Mouse (Mus musculus): ENCODE measurements around the gene Slc6a20a. TPM values are rescaled to one million over a fixed set of nuclear protein-coding genes. Genes with fewer than 3 reads are reported as not detected.

Gene Slc6a20a
- polyA plus RNA-seq (2016; fragmentation: Nextera tagmentation; extraction: Ambion mirVana): 2.7 and 3.5 TPM in 2 replicates

GRCm38 (mm10) chr9:123678327-123679105 lies at the start of gene Slc6a20a, which contains the start of gene Ccr9:
Slc6a20a (minus strand) TSS chr9:123678885.
Ccr9 (plus strand) TSS chr9:123678439.
- Histone ChIP-seq H3K27ac (replicated peaks) (no peak within 1 kb of the TSS), H3K4me3 (peak within 1 kb of the TSS; percentile 57), H3K4me1 (peaks cover 12% of the 10 kb centered on the region), H3K27me3 (ENCODE audit: low read depth, poor library complexity, severe bottlenecking) (peaks cover 75% of the 10 kb centered on the region), H3K9me3 (replicated peaks) (no peaks in the 10 kb centered on the region), H3K36me3 (no peaks in the 10 kb centered on the region)
- DNase-seq (ENCODE audit: low spot score): peak; percentile 51
- WGBS: under 1% methylated on average over 73 of the region's 73 CpGs

DNA sequence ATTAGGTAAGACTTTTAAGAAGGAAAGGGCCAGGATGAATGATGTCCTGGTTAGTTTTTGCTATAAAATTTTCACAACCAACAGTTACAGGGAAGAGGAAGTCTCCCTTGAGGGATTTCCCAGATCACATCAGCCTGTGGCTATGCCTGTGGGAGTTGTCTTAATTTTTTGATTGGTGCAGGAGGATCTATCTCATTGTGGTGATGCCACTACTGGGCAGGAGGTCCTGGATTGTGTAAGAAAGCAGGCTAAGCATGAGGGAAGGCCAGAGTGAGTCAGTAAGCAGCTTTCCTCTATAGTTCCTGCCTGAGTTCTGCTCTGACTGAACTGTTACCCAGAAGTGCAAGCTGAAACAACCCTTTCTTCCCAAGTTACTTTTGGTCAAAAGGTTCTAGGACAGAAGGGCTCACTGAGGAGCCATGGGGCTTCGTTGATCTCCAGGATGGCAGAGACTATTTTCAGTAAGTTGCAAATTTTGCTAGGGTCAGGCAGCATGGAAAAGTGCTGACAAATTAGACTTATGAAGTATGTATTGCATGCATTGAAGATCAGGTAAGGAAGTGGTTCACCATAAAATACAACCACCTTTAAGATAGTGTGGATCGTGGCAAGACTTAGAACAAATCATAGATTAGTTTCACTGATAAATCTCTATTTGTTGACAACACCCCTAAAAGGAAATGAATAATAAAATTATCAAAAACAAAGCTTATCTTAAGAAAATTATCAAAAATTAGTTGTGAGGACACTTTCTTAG lies 44.2 kb upstream of the Slc6a20a start:
- WGBS: 80% methylated on average over 2 of the region's 2 CpGs
- no peaks in the 10 kb centered on the region for H3K27me3 ChIP-seq (ENCODE audit: low read depth, poor library complexity, severe bottlenecking)
- no peaks in the 10 kb centered on the region for H3K36me3 ChIP-seq
- no peak overlapping the region for H3K27ac ChIP-seq (replicated peaks)
- H3K4me3 ChIP-seq: no peak overlapping the region
- H3K4me1 ChIP-seq: no peaks in the 10 kb centered on the region
- DNase-seq (ENCODE audit: low spot score): no peak
- H3K9me3 ChIP-seq (replicated peaks): no peaks in the 10 kb centered on the region

DNA sequence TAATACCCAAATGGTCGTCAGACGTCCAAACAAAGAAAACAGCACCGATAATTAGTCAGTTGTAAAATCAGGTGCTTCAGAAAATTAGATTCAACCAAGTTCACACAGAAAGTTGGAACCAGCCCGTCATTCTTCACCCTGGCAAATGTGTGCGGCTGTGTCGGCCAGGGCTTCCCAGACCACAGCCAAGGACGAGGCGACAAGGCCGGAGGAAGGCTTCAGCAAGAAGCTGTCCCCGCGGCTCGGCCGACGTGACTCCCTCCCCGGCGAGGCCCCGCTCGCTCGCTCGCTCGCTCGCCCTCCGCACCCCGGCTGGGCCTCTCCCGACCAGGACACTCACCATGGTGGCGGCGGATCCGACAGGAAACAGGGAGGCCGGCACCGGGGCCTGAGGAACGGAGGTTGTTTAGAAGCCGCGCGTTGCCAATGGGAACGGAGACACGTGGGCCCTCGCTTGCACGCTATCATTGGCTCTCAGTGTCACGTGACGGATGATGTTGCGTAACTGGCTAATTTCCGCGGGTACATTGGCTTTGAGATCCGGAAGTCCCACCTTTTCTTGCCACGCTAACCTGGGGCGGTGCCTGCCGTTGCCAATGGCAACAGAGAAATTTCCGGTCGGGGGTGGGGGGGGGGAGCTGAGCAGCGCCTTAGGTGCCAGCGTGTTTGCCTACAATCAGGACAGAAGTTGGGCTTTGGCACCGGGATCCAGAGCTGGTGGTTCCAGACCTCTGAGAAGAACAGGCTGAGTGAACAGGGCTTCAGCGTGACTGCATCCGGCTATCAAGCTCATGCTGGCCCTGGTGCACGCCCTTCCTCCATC lies 38.7 kb upstream of the Slc6a20a start, which contains the start of gene Lztfl1:
Gene Lztfl1, minus strand, starts transcription at position 512 of the 823 bp plus-strand sequence.
- peak; percentile 97 for DNase-seq (ENCODE audit: low spot score)
- peaks cover 11% of the 10 kb centered on the region for H3K4me1 ChIP-seq
- peak within 1 kb of the TSS; percentile 91 for H3K4me3 ChIP-seq
- 0 out of 2 replicates have a peak, but pooled peaks cover 1% of the 10 kb centered on the region for H3K36me3 ChIP-seq
- WGBS: under 1% methylated on average over 55 of the region's 55 CpGs
- H3K9me3 ChIP-seq (replicated peaks): no peaks in the 10 kb centered on the region
- peak within 1 kb of the TSS; percentile 83 for H3K27ac ChIP-seq (replicated peaks)
- H3K27me3 ChIP-seq (ENCODE audit: low read depth, poor library complexity, severe bottlenecking): no peaks in the 10 kb centered on the region

DNA sequence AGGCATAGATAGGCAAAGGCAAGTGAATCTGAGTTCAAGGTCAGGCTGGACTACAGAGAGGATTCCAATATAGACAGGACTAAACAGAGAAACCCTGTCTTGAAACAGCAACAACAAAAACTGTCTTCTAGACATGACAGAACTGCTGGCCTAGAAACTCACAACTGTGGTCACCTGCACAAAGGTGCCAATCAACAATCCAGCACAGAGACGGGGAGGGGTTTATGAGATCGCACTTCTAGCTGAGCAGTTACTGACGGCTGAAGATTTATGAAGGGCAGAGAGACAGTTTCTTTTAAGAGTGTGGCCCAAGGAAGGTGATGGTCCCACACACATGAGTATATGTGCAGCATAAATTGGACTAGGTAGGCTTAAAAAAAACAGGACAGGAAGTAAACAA lies 37.6 kb upstream of the Slc6a20a start:
- peaks cover 12% of the 10 kb centered on the region for H3K36me3 ChIP-seq
- no peaks in the 10 kb centered on the region for H3K27me3 ChIP-seq (ENCODE audit: low read depth, poor library complexity, severe bottlenecking)
- H3K4me1 ChIP-seq: peaks cover 11% of the 10 kb centered on the region
- H3K4me3 ChIP-seq: peak overlapping the region; percentile 91; the same call in 1 of the 2 replicates
- DNase-seq (ENCODE audit: low spot score): no peak
- no peak overlapping the region for H3K27ac ChIP-seq (replicated peaks)
- H3K9me3 ChIP-seq (replicated peaks): no peaks in the 10 kb centered on the region
- WGBS: 82% methylated on average over 3 of the region's 3 CpGs

DNA sequence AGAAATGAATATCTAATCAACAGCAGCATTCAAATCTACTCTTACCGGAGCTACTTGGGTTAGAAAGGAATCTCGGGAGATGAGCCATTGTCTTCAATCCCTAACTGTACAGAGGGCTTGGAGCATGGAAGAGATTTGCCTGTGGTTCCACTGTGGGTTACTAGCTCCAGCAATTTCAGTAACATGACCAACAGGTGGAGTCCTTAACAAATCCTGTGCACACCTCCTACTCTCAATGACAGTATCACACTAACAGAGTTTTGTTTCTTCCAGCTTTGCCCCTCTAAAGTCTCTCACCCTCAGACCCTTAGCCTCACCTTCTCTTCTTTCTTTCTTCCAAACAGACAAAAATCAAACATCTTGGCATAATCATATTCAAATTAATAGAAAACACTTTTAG lies 34.4 kb upstream of the Slc6a20a start:
- DNase-seq (ENCODE audit: low spot score): no peak
- peaks cover 43% of the 10 kb centered on the region for H3K36me3 ChIP-seq
- no peak overlapping the region for H3K4me3 ChIP-seq
- WGBS: 86% methylated on average over 2 of the region's 2 CpGs
- H3K9me3 ChIP-seq (replicated peaks): no peaks in the 10 kb centered on the region
- no peak overlapping the region for H3K27ac ChIP-seq (replicated peaks)
- H3K27me3 ChIP-seq (ENCODE audit: low read depth, poor library complexity, severe bottlenecking): no peaks in the 10 kb centered on the region
- peaks cover 11% of the 10 kb centered on the region for H3K4me1 ChIP-seq

- no peak for DNase-seq (ENCODE audit: low spot score)
- Histone ChIP-seq H3K9me3 (replicated peaks) (no peaks in the 10 kb centered on the region), H3K27me3 (ENCODE audit: low read depth, poor library complexity, severe bottlenecking) (no peaks in the 10 kb centered on the region), H3K4me1 (no peaks in the 10 kb centered on the region), H3K4me3 (no peak overlapping the region), H3K36me3 (peaks cover 66% of the 10 kb centered on the region), H3K27ac (replicated peaks) (no peak overlapping the region)
- WGBS: 49% methylated on average over 2 of the region's 2 CpGs
These were observed 30.5 kb upstream of the Slc6a20a start for GRCm38 (mm10) chr9:123709226-123709625.

GRCm38 (mm10) chr9:123701822-123702221 lies 23.1 kb upstream of the Slc6a20a start:
- Histone ChIP-seq H3K4me3 (no peak overlapping the region), H3K9me3 (replicated peaks) (no peaks in the 10 kb centered on the region), H3K4me1 (no peaks in the 10 kb centered on the region), H3K27me3 (ENCODE audit: low read depth, poor library complexity, severe bottlenecking) (no peaks in the 10 kb centered on the region), H3K36me3 (peaks cover 49% of the 10 kb centered on the region), H3K27ac (replicated peaks) (no peak overlapping the region)
- 96% methylated on average over 5 of the region's 5 CpGs for WGBS
- no peak for DNase-seq (ENCODE audit: low spot score)

DNA sequence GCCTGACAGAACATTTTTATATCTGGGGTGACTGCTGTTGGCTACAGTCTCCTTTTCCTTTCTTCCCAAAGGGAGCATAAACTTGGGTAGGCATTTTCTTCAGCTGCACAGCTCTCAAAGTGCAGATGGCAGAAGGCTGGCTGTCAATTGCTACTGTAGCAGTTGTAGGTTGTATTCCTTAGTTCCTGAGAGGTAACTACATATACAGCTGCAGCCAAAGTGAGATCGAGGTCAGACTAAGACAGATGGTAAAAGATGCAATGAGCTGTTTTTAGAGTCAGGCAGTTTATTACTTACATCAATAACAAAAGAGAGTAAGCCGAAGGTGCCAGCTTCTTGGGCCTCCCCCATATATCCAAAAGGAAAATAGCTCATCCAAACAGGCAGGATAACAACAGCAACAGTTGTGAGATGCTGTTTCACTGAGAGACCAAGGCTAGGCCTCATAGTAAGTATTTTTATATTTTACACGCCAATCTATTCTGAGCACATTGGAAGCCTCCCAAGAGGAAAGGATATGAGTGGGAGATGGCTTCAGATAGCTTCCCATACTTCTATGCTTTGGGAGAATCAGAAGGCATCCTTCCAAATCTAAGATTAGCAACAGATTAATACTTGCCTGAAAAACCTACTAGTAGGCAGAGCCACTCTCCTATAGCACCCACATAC lies 17.1 kb upstream of the Slc6a20a start:
- 91% methylated on average over 3 of the region's 3 CpGs for WGBS
- Histone ChIP-seq H3K27me3 (ENCODE audit: low read depth, poor library complexity, severe bottlenecking) (no peaks in the 10 kb centered on the region), H3K36me3 (peaks cover 21% of the 10 kb centered on the region), H3K4me3 (no peak overlapping the region), H3K4me1 (no peaks in the 10 kb centered on the region), H3K27ac (replicated peaks) (no peak overlapping the region), H3K9me3 (replicated peaks) (no peaks in the 10 kb centered on the region)
- no peak for DNase-seq (ENCODE audit: low spot score)

DNA sequence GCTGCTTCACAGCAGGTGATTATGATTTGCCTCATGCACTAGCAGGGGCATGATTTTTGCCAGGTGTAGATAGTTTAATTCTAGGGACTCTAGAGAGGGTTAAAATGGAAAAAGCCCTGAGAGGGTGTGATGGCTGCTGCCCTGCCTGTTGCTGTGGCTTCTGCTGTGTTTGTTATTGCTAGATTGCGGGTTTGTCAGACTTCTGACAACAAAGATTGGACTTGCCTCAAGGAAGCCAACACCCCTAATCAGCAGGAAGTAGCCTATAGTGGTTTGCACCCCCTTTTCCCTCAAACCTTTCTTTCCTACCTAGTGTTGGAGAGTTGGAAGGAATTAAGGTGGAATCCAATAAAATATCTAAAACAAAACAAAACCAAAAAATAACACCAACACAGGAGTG lies 9.5 kb upstream of the Slc6a20a start:
- H3K4me3 ChIP-seq: no peak overlapping the region
- DNase-seq (ENCODE audit: low spot score): no peak
- H3K27ac ChIP-seq (replicated peaks): no peak overlapping the region
- peaks cover 4% of the 10 kb centered on the region; the same call in 1 of the 2 replicates for H3K36me3 ChIP-seq
- no peaks in the 10 kb centered on the region for H3K4me1 ChIP-seq
- 67% methylated on average over 1 of the region's 1 CpGs for WGBS
- H3K27me3 ChIP-seq (ENCODE audit: low read depth, poor library complexity, severe bottlenecking): peaks cover 3% of the 10 kb centered on the region; the same call in 1 of the 2 replicates
- H3K9me3 ChIP-seq (replicated peaks): no peaks in the 10 kb centered on the region

DNA sequence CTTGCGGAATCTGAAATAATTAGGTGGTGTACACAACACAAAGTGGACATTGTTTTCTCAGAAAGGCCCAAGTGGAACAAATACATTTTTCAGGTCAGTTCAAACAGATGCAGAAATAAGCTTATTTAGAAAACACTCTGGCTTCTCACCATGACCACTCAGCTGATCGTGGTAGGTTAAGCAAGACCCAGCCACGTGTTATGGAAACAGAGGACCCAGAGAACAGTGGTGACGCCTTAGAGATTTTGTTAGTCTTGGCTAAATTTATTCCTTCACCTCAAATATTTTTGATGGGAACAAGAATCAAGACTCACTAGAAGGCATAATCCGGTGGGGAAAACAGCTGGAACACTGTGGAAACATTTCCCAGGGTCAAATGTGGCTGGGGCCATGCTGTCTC lies 7.5 kb upstream of the Slc6a20a start:
- Histone ChIP-seq H3K4me1 (no peaks in the 10 kb centered on the region), H3K27me3 (ENCODE audit: low read depth, poor library complexity, severe bottlenecking) (peaks cover 7% of the 10 kb centered on the region; the same call in 1 of the 2 replicates), H3K36me3 (no peaks in the 10 kb centered on the region), H3K4me3 (no peak overlapping the region), H3K27ac (replicated peaks) (no peak overlapping the region), H3K9me3 (replicated peaks) (no peaks in the 10 kb centered on the region)
- no peak for DNase-seq (ENCODE audit: low spot score)
- 62% methylated on average over 5 of the region's 5 CpGs for WGBS

- Histone ChIP-seq H3K27ac (replicated peaks) (no peak overlapping the region), H3K4me3 (no peak overlapping the region), H3K9me3 (replicated peaks) (no peaks in the 10 kb centered on the region), H3K36me3 (no peaks in the 10 kb centered on the region), H3K4me1 (peaks cover 3% of the 10 kb centered on the region), H3K27me3 (ENCODE audit: low read depth, poor library complexity, severe bottlenecking) (peaks cover 30% of the 10 kb centered on the region)
- 75% methylated on average over 3 of the region's 3 CpGs for WGBS
- DNase-seq (ENCODE audit: low spot score): no peak
These were observed 5.0 kb upstream of the Slc6a20a start for GRCm38 (mm10) chr9:123683704-123684103.

DNA sequence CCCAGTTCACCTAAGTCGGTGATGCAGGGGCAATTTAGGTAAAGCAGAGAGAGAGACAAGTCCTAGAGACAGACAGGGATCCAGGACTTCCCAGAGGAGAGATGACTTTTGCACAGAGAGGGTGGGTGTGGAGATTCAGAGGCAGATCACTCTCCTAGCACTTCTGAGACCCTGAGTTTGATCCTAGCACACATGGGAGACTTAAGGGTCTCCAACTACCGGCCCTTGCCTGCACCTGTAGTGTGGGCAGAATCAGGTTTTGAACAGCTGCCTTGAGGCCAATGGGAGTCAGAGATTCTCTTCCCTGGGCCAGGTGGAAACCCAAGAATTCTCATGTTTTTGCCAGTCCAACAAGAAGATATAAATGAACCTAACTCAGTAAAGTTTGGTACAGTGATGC lies 513 bp upstream of the Slc6a20a start:
- DNase-seq (ENCODE audit: low spot score): no peak
- WGBS: 33% methylated on average over 2 of the region's 2 CpGs
- Histone ChIP-seq H3K27ac (replicated peaks) (no peak overlapping the region), H3K4me1 (peaks cover 12% of the 10 kb centered on the region), H3K4me3 (peak overlapping the region; percentile 57; the same call in 1 of the 2 replicates), H3K9me3 (replicated peaks) (no peaks in the 10 kb centered on the region), H3K27me3 (ENCODE audit: low read depth, poor library complexity, severe bottlenecking) (peaks cover 75% of the 10 kb centered on the region), H3K36me3 (no peaks in the 10 kb centered on the region)

Data from midbrain, embryonic 10.5 days (tissue).